Mouse (Mus musculus) layer of hippocampus, postnatal 36 days (tissue): Measurements from ENCODE around the gene Zfp408. TPM values are rescaled to one million over a fixed set of nuclear protein-coding genes. Genes with fewer than 3 reads are reported as not detected.
A peak's percentile ranks its signal among the peaks of the same experiment; 100 is the strongest.
"Not testable (repeated sequence)": the region's sequence is repeated elsewhere in the genome, so short reads cannot be mapped to it uniquely, and the experiment has no call there.

Experiments used
- DNase-seq, 2 experiments: peaks; one replicate each; pipeline ENCODE4 v3.0.0; 2022
- total RNA-seq, 2 experiments: library from RNA; stranded (reverse); gene quantifications; 2 replicates each; pipeline ENCODE4 v1.2.3; 2021

Zfp408 gene
- total RNA-seq, 2 experiments from 2014 or later, result 10.8 to 10.9 TPM

GRCm38 (mm10) chr2:91651458-91652258, 2.1 kb upstream of the Zfp408 start:
- DNase-seq, result no peak

- no peak for DNase-seq
Measured at GRCm38 (mm10) chr2:91650360-91650995, 887 bp upstream of the Zfp408 start.

- no peak for DNase-seq
Measured at GRCm38 (mm10) chr2:91649152-91649551, 439 bp downstream of the Zfp408 start.

GRCm38 (mm10) chr2:91646733-91647132, 2.9 kb downstream of the Zfp408 start:
- peak in 1 of 2 experiments; percentile 27 for DNase-seq

- no peak for DNase-seq
Measured at GRCm38 (mm10) chr2:91645811-91646210, 3.8 kb downstream of the Zfp408 start.

- no peak for DNase-seq
Measured at GRCm38 (mm10) chr2:91645354-91645753, 4.2 kb downstream of the Zfp408 start.

GRCm38 (mm10) chr2:91644021-91644420, 5.6 kb downstream of the Zfp408 start:
- DNase-seq, result no peak

- no peak for DNase-seq
Measured at GRCm38 (mm10) chr2:91642825-91643415, 6.7 kb downstream of the Zfp408 start.

GRCm38 (mm10) chr2:91638931-91639330, 10.7 kb downstream of the Zfp408 start:
- no peak for DNase-seq

GRCm38 (mm10) chr2:91636727-91637338, 12.8 kb downstream of the Zfp408 start:
- no peak for DNase-seq

GRCm38 (mm10) chr2:91636229-91636628, 13.4 kb downstream of the Zfp408 start, which contains the start of gene F2:
TSS of gene F2 (minus strand) at chr2:91636414.
- DNase-seq, result no peak

GRCm38 (mm10) chr2:91635486-91635885, 14.1 kb downstream of the Zfp408 start:
- no peak for DNase-seq

- DNase-seq, result no peak
Measured at GRCm38 (mm10) chr2:91634841-91635240, 14.8 kb downstream of the Zfp408 start.

- DNase-seq, result no peak
Measured at GRCm38 (mm10) chr2:91633334-91633977, 16.1 kb downstream of the Zfp408 start.

- no peak for DNase-seq
Measured at GRCm38 (mm10) chr2:91632316-91632715, 17.3 kb downstream of the Zfp408 start.

- DNase-seq, result no peak
Measured at GRCm38 (mm10) chr2:91631826-91632225, 17.8 kb downstream of the Zfp408 start.

- DNase-seq, result no peak
Measured at GRCm38 (mm10) chr2:91630384-91630783, 19.2 kb downstream of the Zfp408 start.

GRCm38 (mm10) chr2:91629682-91630081, 19.9 kb downstream of the Zfp408 start:
- peak; percentile 39 for DNase-seq

GRCm38 (mm10) chr2:91628171-91628570, 21.4 kb downstream of the Zfp408 start:
- no peak for DNase-seq

GRCm38 (mm10) chr2:91627486-91627885, 22.1 kb downstream of the Zfp408 start:
- DNase-seq, result no peak

GRCm38 (mm10) chr2:91623366-91623765, 26.2 kb downstream of the Zfp408 start:
- DNase-seq, result not testable (repeated sequence)

GRCm38 (mm10) chr2:91622356-91622755, 27.2 kb downstream of the Zfp408 start:
- no peak for DNase-seq
